Mouse (Mus musculus): ENCODE data around the gene Sec22b. TPM values are rescaled to one million over a fixed set of nuclear protein-coding genes. Genes with fewer than 3 reads are reported as not detected.

The Sec22b gene
- total and polyA plus RNA-seq, 2 experiments from 2014 or later: 62.8 to 89.1 TPM

- H3K27ac ChIP-seq (ENCODE audit: low read depth, low read length): no peak overlapping the region
- WGBS: 97% methylated on average over 10 of the region's 10 CpGs
- ATAC-seq (ENCODE audit: low FRiP score): no peak
Measured at GRCm38 (mm10) chr3:97918885-97919550, 18.0 kb downstream of the Sec22b start.

GRCm38 (mm10) chr3:97925246-97925645, 24.3 kb downstream of the Sec22b start:
- Histone ChIP-seq H3K27ac (ENCODE audit: low read depth, low read length) (no peak overlapping the region), H3K4me3 (ENCODE audit: low read depth, low read length) (no peak overlapping the region), H3K4me1 (ENCODE audit: insufficient read depth, low read length) (no peaks in the 10 kb centered on the region), H3K27me3 (ENCODE audit: insufficient read depth, low read length) (no peaks in the 10 kb centered on the region), H3K4me2 (ENCODE audit: low read depth, low read length, poor library complexity, severe bottlenecking) (no peak overlapping the region), H3K9me3 (ENCODE audit: low read length) (no peaks in the 10 kb centered on the region), H3K9ac (replicated peaks; ENCODE audit: low read length, poor library complexity, severe bottlenecking) (no peak overlapping the region), H3K36me3 (ENCODE audit: insufficient read depth, low read length) (peaks cover 8% of the 10 kb centered on the region; the same call in 1 of the 2 replicates)
- no peak for TF ChIP-seq CTCF (IDR thresholded peaks at IDR 0.05)
- DNase-seq (ENCODE audit: low spot score) (no peak), ATAC-seq (ENCODE audit: low FRiP score) (no peak)
- 91% methylated on average over 2 of the region's 2 CpGs for WGBS

More at GRCm38 (mm10) chr3:97918885-97919550, 18.0 kb downstream of the Sec22b start:
- no peaks in the 10 kb centered on the region for H3K27me3 ChIP-seq (ENCODE audit: insufficient read depth, low read length)
- no peak overlapping the region for H3K4me3 ChIP-seq (ENCODE audit: low read depth, low read length)
- peaks cover 26% of the 10 kb centered on the region for H3K36me3 ChIP-seq (ENCODE audit: insufficient read depth, low read length)
- H3K9ac ChIP-seq (replicated peaks; ENCODE audit: low read length, poor library complexity, severe bottlenecking): no peak overlapping the region
- no peaks in the 10 kb centered on the region for H3K9me3 ChIP-seq (ENCODE audit: low read length)
- no peak overlapping the region for H3K4me2 ChIP-seq (ENCODE audit: low read depth, low read length, poor library complexity, severe bottlenecking)
- no peak for DNase-seq (ENCODE audit: low spot score)
- no peak for TF ChIP-seq CTCF (IDR thresholded peaks at IDR 0.05)
- H3K4me1 ChIP-seq (ENCODE audit: insufficient read depth, low read length): no peaks in the 10 kb centered on the region

- Histone ChIP-seq H3K27ac (ENCODE audit: low read depth, low read length) (no peak overlapping the region), H3K4me1 (ENCODE audit: insufficient read depth, low read length) (no peaks in the 10 kb centered on the region; the same call in 1 of the 2 replicates), H3K27me3 (ENCODE audit: insufficient read depth, low read length) (no peaks in the 10 kb centered on the region), H3K4me2 (ENCODE audit: low read depth, low read length, poor library complexity, severe bottlenecking) (no peak overlapping the region), H3K36me3 (ENCODE audit: insufficient read depth, low read length) (0 out of 2 replicates have a peak, but pooled peaks cover 4% of the 10 kb centered on the region), H3K4me3 (ENCODE audit: low read depth, low read length) (no peak overlapping the region), H3K9me3 (ENCODE audit: low read length) (no peaks in the 10 kb centered on the region), H3K9ac (replicated peaks; ENCODE audit: low read length, poor library complexity, severe bottlenecking) (no peak overlapping the region)
- 81% methylated on average over 4 of the region's 4 CpGs for WGBS
- no peak for TF ChIP-seq CTCF (IDR thresholded peaks at IDR 0.05)
- no peak for ATAC-seq (ENCODE audit: low FRiP score)
- no peak for DNase-seq (ENCODE audit: low spot score)
Measured at GRCm38 (mm10) chr3:97927322-97927721, 26.3 kb downstream of the Sec22b start.

GRCm38 (mm10) chr3:97928968-97929858, 28.2 kb downstream of the Sec22b start:
- no peak overlapping the region for H3K9ac ChIP-seq (replicated peaks; ENCODE audit: low read length, poor library complexity, severe bottlenecking)
- ATAC-seq (ENCODE audit: low FRiP score) (peak; percentile 42), DNase-seq (ENCODE audit: low spot score) (peak; percentile 94)
- H3K4me3 ChIP-seq (ENCODE audit: low read depth, low read length): no peak overlapping the region
- WGBS: 58% methylated on average over 9 of the region's 9 CpGs
- no peaks in the 10 kb centered on the region for H3K9me3 ChIP-seq (ENCODE audit: low read length)
- no peaks in the 10 kb centered on the region for H3K36me3 ChIP-seq (ENCODE audit: insufficient read depth, low read length)
- peak; percentile 94 for TF ChIP-seq CTCF (IDR thresholded peaks at IDR 0.05)
- no peak overlapping the region for H3K4me2 ChIP-seq (ENCODE audit: low read depth, low read length, poor library complexity, severe bottlenecking)
- H3K27me3 ChIP-seq (ENCODE audit: insufficient read depth, low read length): no peaks in the 10 kb centered on the region
- H3K4me1 ChIP-seq (ENCODE audit: insufficient read depth, low read length): no peaks in the 10 kb centered on the region; the same call in 1 of the 2 replicates
- H3K27ac ChIP-seq (ENCODE audit: low read depth, low read length): no peak overlapping the region

- ATAC-seq (ENCODE audit: low FRiP score) (no peak), DNase-seq (ENCODE audit: low spot score) (no peak)
- peak; percentile 33 for TF ChIP-seq CTCF (IDR thresholded peaks at IDR 0.05)
- Histone ChIP-seq H3K4me1 (ENCODE audit: insufficient read depth, low read length) (no peaks in the 10 kb centered on the region; the same call in 1 of the 2 replicates), H3K27me3 (ENCODE audit: insufficient read depth, low read length) (no peaks in the 10 kb centered on the region), H3K4me2 (ENCODE audit: low read depth, low read length, poor library complexity, severe bottlenecking) (no peak overlapping the region), H3K27ac (ENCODE audit: low read depth, low read length) (no peak overlapping the region), H3K4me3 (ENCODE audit: low read depth, low read length) (no peak overlapping the region), H3K9ac (replicated peaks; ENCODE audit: low read length, poor library complexity, severe bottlenecking) (no peak overlapping the region), H3K9me3 (ENCODE audit: low read length) (no peaks in the 10 kb centered on the region), H3K36me3 (ENCODE audit: insufficient read depth, low read length) (no peaks in the 10 kb centered on the region)
- WGBS: 72% methylated on average over 12 of the region's 12 CpGs
Measured at GRCm38 (mm10) chr3:97930141-97930786, 29.3 kb downstream of the Sec22b start.

Data from midbrain, postnatal 0 days (tissue).